Mouse (Mus musculus) heart, embryonic 10.5 days (tissue): ENCODE measurements around the gene Idua. TPM values are rescaled to one million over a fixed set of nuclear protein-coding genes. Genes with fewer than 3 reads are reported as not detected.
A peak's percentile ranks its signal among the peaks of the same experiment; 100 is the strongest.

Experiments used
- DNase-seq: peaks from one replicate; pipeline ENCODE4 v3.0.0-alpha.2; 2017; ENCODE audit warnings: low spot score
- H3K27ac ChIP-seq: fragments of 300-500 bp; sonication (generic); 2 replicates; pipeline ENCODE4 v1.5.1; 2016; ENCODE audit warnings: mild to moderate bottlenecking
- H3K27me3 ChIP-seq: fragments of 300-500 bp; sonication (generic); 2 replicates; pipeline ENCODE4 v1.6.1; 2016; ENCODE audit warnings: mild to moderate bottlenecking; ENCODE audit not compliant: poor library complexity, insufficient read depth, severe bottlenecking
- H3K36me3 ChIP-seq: fragments of 300-500 bp; sonication (generic); 2 replicates; pipeline ENCODE4 v1.6.1; 2016; ENCODE audit warnings: mild to moderate bottlenecking, moderate library complexity
- H3K4me1 ChIP-seq: fragments of 300-500 bp; sonication (generic); 2 replicates; pipeline ENCODE4 v1.6.1; 2016; ENCODE audit warnings: mild to moderate bottlenecking
- H3K4me3 ChIP-seq: fragments of 300-500 bp; sonication (generic); 2 replicates; pipeline ENCODE4 v1.5.1; 2016; ENCODE audit warnings: mild to moderate bottlenecking, moderate library complexity
- H3K9me3 ChIP-seq: fragments of 300-500 bp; sonication (generic); 2 replicates; pipeline ENCODE4 v1.6.1; 2016; ENCODE audit warnings: mild to moderate bottlenecking, moderate library complexity
- WGBS: fragments of 180-500 bp; shearing (Covaris S2); methylation state at CpG from one replicate; pipeline ENCODE4 v1.1.7; 2016; 5-methylcytosine and 5-hydroxymethylcytosine counted together
- polyA plus RNA-seq: library from polyadenylated mRNA; unstranded; fragments of >200 nt; fragmentation: Nextera tagmentation; extraction: Ambion mirVana; gene quantifications from 2 replicates; pipeline ENCODE4 v1.2.1, GENCODE M21; 2016

Gene Idua
- polyA plus RNA-seq, 1 experiment from 2014 or later = 15.1 TPM

- Histone ChIP-seq H3K27ac (peak overlapping the region; percentile 88; the same call in 1 of the 2 replicates), H3K9me3 (no peaks in the 10 kb centered on the region), H3K27me3 (no peaks in the 10 kb centered on the region), H3K4me1 (peaks cover 17% of the 10 kb centered on the region), H3K4me3 (peak overlapping the region; percentile 58), H3K36me3 (peaks cover 21% of the 10 kb centered on the region)
- DNase-seq = no peak
- WGBS = 10% methylated on average over 5 of the region's 5 CpGs
Observed at GRCm38 (mm10) chr5:108676772-108677498, 16.8 kb downstream of the Idua start.

GRCm38 (mm10) chr5:108677605-108678295 lies 17.6 kb downstream of the Idua start:
- WGBS = 3% methylated on average over 25 of the region's 25 CpGs
- H3K4me1 ChIP-seq = peaks cover 17% of the 10 kb centered on the region

GRCm38 (mm10) chr5:108678296-108678854 lies 18.2 kb downstream of the Idua start:
- DNase-seq = no peak
- WGBS = 77% methylated on average over 6 of the region's 6 CpGs
- H3K27ac ChIP-seq = no peak overlapping the region
- no peaks in the 10 kb centered on the region for H3K9me3 ChIP-seq
- H3K4me1 ChIP-seq = peaks cover 17% of the 10 kb centered on the region
- H3K27me3 ChIP-seq = no peaks in the 10 kb centered on the region
- H3K4me3 ChIP-seq = no peak overlapping the region
- H3K36me3 ChIP-seq = peaks cover 8% of the 10 kb centered on the region; the same call in 1 of the 2 replicates

More at GRCm38 (mm10) chr5:108677605-108678295, 17.6 kb downstream of the Idua start:
- Histone ChIP-seq H3K4me3 (peak overlapping the region; percentile 58), H3K9me3 (no peaks in the 10 kb centered on the region), H3K27me3 (no peaks in the 10 kb centered on the region), H3K36me3 (peaks cover 14% of the 10 kb centered on the region; the same call in 1 of the 2 replicates), H3K27ac (peak overlapping the region; percentile 88)
- DNase-seq = peak; percentile 94

- 63% methylated on average over 3 of the region's 3 CpGs for WGBS
- Histone ChIP-seq H3K36me3 (0 out of 2 replicates have a peak, but pooled peaks cover 5% of the 10 kb centered on the region), H3K4me3 (no peak overlapping the region), H3K27ac (no peak overlapping the region), H3K27me3 (no peaks in the 10 kb centered on the region), H3K9me3 (no peaks in the 10 kb centered on the region), H3K4me1 (peaks cover 17% of the 10 kb centered on the region)
- no peak for DNase-seq
Observed at GRCm38 (mm10) chr5:108679909-108680308, 19.8 kb downstream of the Idua start.

- Histone ChIP-seq H3K4me3 (no peak overlapping the region), H3K4me1 (peaks cover 17% of the 10 kb centered on the region)
Observed at GRCm38 (mm10) chr5:108680871-108681270, 20.7 kb downstream of the Idua start.

GRCm38 (mm10) chr5:108689091-108689490 lies 29.0 kb downstream of the Idua start:
- Histone ChIP-seq H3K27ac (no peak overlapping the region), H3K4me1 (peaks cover 15% of the 10 kb centered on the region)
- WGBS = 74% methylated on average over 5 of the region's 5 CpGs

More at GRCm38 (mm10) chr5:108680871-108681270, 20.7 kb downstream of the Idua start:
- 96% methylated on average over 6 of the region's 6 CpGs for WGBS
- Histone ChIP-seq H3K36me3 (0 out of 2 replicates have a peak, but pooled peaks cover 6% of the 10 kb centered on the region), H3K27me3 (no peaks in the 10 kb centered on the region), H3K9me3 (no peaks in the 10 kb centered on the region), H3K27ac (no peak overlapping the region)
- no peak for DNase-seq

GRCm38 (mm10) chr5:108691152-108691551 lies 31.0 kb downstream of the Idua start:
- Histone ChIP-seq H3K4me3 (no peak overlapping the region), H3K36me3 (0 out of 2 replicates have a peak, but pooled peaks cover under 1% of the 10 kb centered on the region), H3K27ac (no peak overlapping the region), H3K4me1 (peaks cover 29% of the 10 kb centered on the region), H3K27me3 (peaks cover 5% of the 10 kb centered on the region; the same call in 1 of the 2 replicates), H3K9me3 (no peaks in the 10 kb centered on the region)
- 64% methylated on average over 4 of the region's 4 CpGs for WGBS
- DNase-seq = no peak

More at GRCm38 (mm10) chr5:108689091-108689490, 29.0 kb downstream of the Idua start:
- Histone ChIP-seq H3K4me3 (no peak overlapping the region), H3K27me3 (0 out of 2 replicates have a peak, but pooled peaks cover 5% of the 10 kb centered on the region), H3K9me3 (no peaks in the 10 kb centered on the region), H3K36me3 (0 out of 2 replicates have a peak, but pooled peaks cover 4% of the 10 kb centered on the region)
- DNase-seq = no peak

GRCm38 (mm10) chr5:108692271-108692670 lies 32.1 kb downstream of the Idua start, which contains the start of gene Fgfrl1:
Gene Fgfrl1, plus strand, starts transcription at chr5:108692382.
- no peak within 1 kb of the TSS; the same call in 1 of the 2 replicates for H3K27ac ChIP-seq
- peak within 1 kb of the TSS; percentile 96 for H3K4me3 ChIP-seq
- peaks cover 5% of the 10 kb centered on the region; the same call in 1 of the 2 replicates for H3K27me3 ChIP-seq
- H3K9me3 ChIP-seq = no peaks in the 10 kb centered on the region
- H3K36me3 ChIP-seq = no peaks in the 10 kb centered on the region
- peaks cover 38% of the 10 kb centered on the region for H3K4me1 ChIP-seq
- DNase-seq = peak; percentile 88
- WGBS = 6% methylated on average over 16 of the region's 18 CpGs

GRCm38 (mm10) chr5:108693872-108694288 lies 33.7 kb downstream of the Idua start:
- Histone ChIP-seq H3K4me1 (peaks cover 54% of the 10 kb centered on the region), H3K27ac (peak overlapping the region; percentile 91), H3K9me3 (no peaks in the 10 kb centered on the region), H3K27me3 (peaks cover 5% of the 10 kb centered on the region; the same call in 1 of the 2 replicates), H3K4me3 (peak overlapping the region; percentile 96), H3K36me3 (peaks cover 4% of the 10 kb centered on the region; the same call in 1 of the 2 replicates)
- under 1% methylated on average over 43 of the region's 43 CpGs for WGBS
- DNase-seq = peak; percentile 99

GRCm38 (mm10) chr5:108694352-108695261 lies 34.5 kb downstream of the Idua start:
- Histone ChIP-seq H3K4me3 (peak overlapping the region; percentile 96), H3K4me1 (peaks cover 61% of the 10 kb centered on the region)

GRCm38 (mm10) chr5:108695861-108696260 lies 35.7 kb downstream of the Idua start:
- peaks cover 7% of the 10 kb centered on the region; the same call in 1 of the 2 replicates for H3K36me3 ChIP-seq
- peaks cover 74% of the 10 kb centered on the region for H3K4me1 ChIP-seq
- WGBS = 92% methylated on average over 10 of the region's 12 CpGs
- DNase-seq = no peak
- no peaks in the 10 kb centered on the region for H3K9me3 ChIP-seq
- peak overlapping the region; percentile 96; the same call in 1 of the 2 replicates for H3K4me3 ChIP-seq
- peaks cover 5% of the 10 kb centered on the region; the same call in 1 of the 2 replicates for H3K27me3 ChIP-seq
- peak overlapping the region; percentile 36 for H3K27ac ChIP-seq

More at GRCm38 (mm10) chr5:108694352-108695261, 34.5 kb downstream of the Idua start:
- Histone ChIP-seq H3K9me3 (no peaks in the 10 kb centered on the region), H3K27ac (peak overlapping the region; percentile 91), H3K27me3 (peaks cover 5% of the 10 kb centered on the region; the same call in 1 of the 2 replicates), H3K36me3 (peaks cover 7% of the 10 kb centered on the region; the same call in 1 of the 2 replicates)
- under 1% methylated on average over 95 of the region's 99 CpGs for WGBS
- peak; percentile 86 for DNase-seq
